Mouse (Mus musculus) erythroblast, embryonic 14.5 days (primary cell): ENCODE measurements around the gene C87499.

Experiments
- GATA1 ChIP-seq: IDR thresholded peaks from 2 replicates; pipeline ENCODE4 v1.6.1; 2012; ENCODE audit warnings: low read length, inconsistent platforms, mixed read lengths
- TAL1 ChIP-seq: IDR thresholded peaks from 3 replicates; pipeline ENCODE4 v1.6.1; 2012; ENCODE audit warnings: low read length, inconsistent platforms, mixed read lengths

GRCm38 (mm10) chr4:88676824-88677223 lies 42.6 kb upstream of the C87499 start, which contains the start of gene Ifna16:
- TF ChIP-seq GATA1 (no peak), TAL1 (no peak)
